7 mouse cellular contexts compared by ENCODE assay signal in the genomic region with DNA sequence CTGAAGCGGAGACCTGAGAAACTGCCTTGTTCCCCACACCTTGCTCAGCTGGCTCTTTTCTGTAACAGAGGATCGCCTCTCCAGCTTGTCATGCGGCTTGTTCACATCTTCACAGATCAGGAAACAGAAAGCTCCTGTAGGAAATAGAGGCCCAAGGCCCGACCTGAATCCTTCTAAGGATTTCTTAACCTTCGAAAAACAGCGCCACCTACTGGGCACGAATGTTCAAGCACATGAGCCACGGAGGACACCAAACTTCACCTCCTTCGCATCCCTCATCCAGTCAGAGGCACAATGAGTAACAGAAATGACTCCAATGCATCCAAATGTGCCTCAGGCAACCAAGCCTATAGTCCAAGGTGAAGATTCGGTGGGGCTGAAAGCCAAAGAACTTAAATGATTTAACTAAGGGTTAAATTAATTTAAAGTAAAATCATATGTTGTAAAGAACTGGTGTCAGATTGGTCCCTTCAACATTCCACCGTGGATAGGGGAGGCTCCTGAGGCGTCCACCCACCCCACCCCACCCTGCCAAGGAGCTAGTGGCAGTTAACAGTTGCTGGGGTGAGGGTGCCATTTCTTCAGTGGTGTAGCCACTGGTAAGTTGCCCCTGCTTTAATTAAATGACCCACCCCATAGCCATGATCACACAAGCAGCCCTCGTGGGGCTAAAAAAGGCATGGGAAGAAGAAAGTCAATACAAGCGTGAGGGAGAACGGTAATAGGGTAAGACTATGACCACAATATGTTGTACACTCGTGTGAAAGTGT. TPM values are rescaled to one million over a fixed set of nuclear protein-coding genes. Genes with fewer than 3 reads are reported as not detected.
DNase-seq lines count a peak whose midpoint lies in the region.

No protein-coding gene starts in this region.

- intact Hi-C loops in heart, postnatal 10 days (cut with DNase I), result loop anchor here (1.0 kb wide), 1 partner anchor 499 kb away; no protein-coding TSS in a partner anchor

- peak; percentile 46 to 62 for DNase-seq in CD8-positive naive resting alpha-beta T cell, adult 2 months (ENCODE audit: low read depth in 2 of 2, low spot score in 2 of 2)
- DNase-seq in MN1 (ENCODE audit: low spot score), result peak; percentile 22
- DNase-seq in embryo, embryonic 9.5 days (ENCODE audit: extremely low spot score), result peak; percentile 75
- peak; percentile 59 to 79 for DNase-seq in heart, postnatal 10 days
- DNase-seq in layer of hippocampus, adult 9-11 months, result peak; percentile 30
- DNase-seq in lung, postnatal 14 days, result peak; percentile 78
- DNase-seq in spleen, adult 12 weeks (ENCODE audit: low spot score), result peak; percentile 17

RNA-seq across cellular contexts. Expression of a gene that starts 7.0 kb away (rescaled TPM):
- not detected for total RNA-seq in heart, postnatal 10 days (2021)

Comparison
In these comparisons a context has a peak if more than half of its experiments do, and no peak if none do; other contexts are left out.
1. Peak in every context shown above with its lines: DNase-seq.
2. DNase-seq: peak in every context shown above with its lines; median percentile 78 in lung, postnatal 14 days; 75 in embryo, embryonic 9.5 days; 69 in heart, postnatal 10 days; 54 in CD8-positive naive resting alpha-beta T cell, adult 2 months; 30 in layer of hippocampus, adult 9-11 months; 22 in MN1; 17 in spleen, adult 12 weeks.